Mouse (Mus musculus) myocyte (in vitro differentiated cells): ENCODE measurements around the gene Dennd1c. TPM values are rescaled to one million over a fixed set of nuclear protein-coding genes. Genes with fewer than 3 reads are reported as not detected.

Experiments used
- H3K27me3 ChIP-seq: one replicate; pipeline ENCODE4 v1.6.1; 2011; ENCODE audit not compliant: control insufficient read depth, insufficient read depth, insufficient read length
- H3K36me3 ChIP-seq: one replicate; pipeline ENCODE4 v1.6.1; 2011; ENCODE audit not compliant: control insufficient read depth, insufficient read depth
- H3K4me2 ChIP-seq: one replicate; pipeline ENCODE4 v1.6.1; 2011; ENCODE audit warnings: low read depth, control low read depth
- H3K4me3 ChIP-seq: one replicate; pipeline ENCODE4 v1.5.1; 2011; ENCODE audit warnings: mild to moderate bottlenecking, control low read depth, moderate library complexity
- H3K79me2 ChIP-seq: one replicate; pipeline ENCODE4 v1.6.1; 2011; ENCODE audit not compliant: control insufficient read depth, insufficient read depth
- H3ac ChIP-seq: one replicate; pipeline ENCODE4 v1.6.1; 2011; ENCODE audit not compliant: control insufficient read depth, insufficient read length
- CEBPB ChIP-seq: IDR thresholded peaks from 2 replicates; pipeline ENCODE4 v1.6.1; 2011; ENCODE audit warnings: mild to moderate bottlenecking, moderate library complexity; ENCODE audit not compliant: poor library complexity, insufficient read depth, severe bottlenecking
- E2F4 ChIP-seq: IDR thresholded peaks from one replicate; pipeline ENCODE4 v1.6.1; 2011; ENCODE audit warnings: mild to moderate bottlenecking, control low read depth, moderate library complexity; ENCODE audit not compliant: insufficient read depth
- MAX ChIP-seq: IDR thresholded peaks from one replicate; pipeline ENCODE4 v1.6.1; 2011; ENCODE audit warnings: low read depth, mild to moderate bottlenecking, control low read depth
- MYOD1 ChIP-seq, 3 experiments: IDR thresholded peaks; one replicate each; pipeline ENCODE4 v1.6.1; 2011; ENCODE audit warnings: control low read depth in 2 of 3, low read depth in 2 of 3, mild to moderate bottlenecking in 2 of 3, moderate library complexity in 1 of 3; ENCODE audit not compliant: insufficient read length in 2 of 3, control insufficient read depth in 1 of 3
- MYOG ChIP-seq, 3 experiments: IDR thresholded peaks; one replicate each; pipeline ENCODE4 v1.6.1; 2011; ENCODE audit warnings: control low read depth in 2 of 3, low read depth in 2 of 3, mild to moderate bottlenecking in 2 of 3; ENCODE audit not compliant: insufficient read length in 2 of 3, control insufficient read depth in 1 of 3, insufficient read depth in 1 of 3
- POLR2A ChIP-seq: IDR thresholded peaks from one replicate; pipeline ENCODE4 v1.6.1; 2011; ENCODE audit warnings: low read depth, mild to moderate bottlenecking, control low read depth, moderate library complexity; ENCODE audit not compliant: insufficient read length
- POLR2AphosphoS2 ChIP-seq: IDR thresholded peaks from one replicate; pipeline ENCODE4 v1.6.1; 2011; ENCODE audit warnings: low read depth, control low read depth; ENCODE audit not compliant: insufficient read length
- REST ChIP-seq: IDR thresholded peaks from one replicate; pipeline ENCODE4 v1.6.1; 2011; ENCODE audit warnings: mild to moderate bottlenecking, control low read depth, moderate library complexity; ENCODE audit not compliant: insufficient read depth, insufficient read length
- SRF ChIP-seq: IDR thresholded peaks from one replicate; pipeline ENCODE4 v1.6.1; 2011; ENCODE audit warnings: low read depth; ENCODE audit not compliant: control insufficient read depth, insufficient read length
- TCF12 ChIP-seq: IDR thresholded peaks from one replicate; pipeline ENCODE4 v1.6.1; 2011; ENCODE audit warnings: mild to moderate bottlenecking, control low read depth; ENCODE audit not compliant: poor library complexity, insufficient read depth, severe bottlenecking
- TCF3 ChIP-seq: IDR thresholded peaks from one replicate; pipeline ENCODE4 v1.6.1; 2011; ENCODE audit warnings: low read depth, control low read depth; ENCODE audit not compliant: insufficient read length
- USF1 ChIP-seq: IDR thresholded peaks from one replicate; pipeline ENCODE4 v1.6.1; 2011; ENCODE audit warnings: low read depth, mild to moderate bottlenecking, control low read depth, moderate library complexity
- polyA plus RNA-seq: library from polyadenylated mRNA; unstranded; fragments of >200 nt; fragmentation: generic; extraction: Trizol; gene quantifications from one replicate; pipeline ENCODE4 v1.2.1, GENCODE M21; 2012; ENCODE audit warnings: missing spikeins

Dennd1c gene
- polyA plus RNA-seq, 1 experiment = 0.04 TPM

GRCm38 (mm10) chr17:57081234-57081842, 3.0 kb upstream of the Dennd1c start:
- H3K4me3 ChIP-seq = no peak overlapping the region
- peaks cover 38% of the 10 kb centered on the region for H3K27me3 ChIP-seq
- H3K36me3 ChIP-seq = no peaks in the 10 kb centered on the region
- H3K79me2 ChIP-seq = no peaks in the 10 kb centered on the region
- no peak for TF ChIP-seq MAX
- no peak for TF ChIP-seq TCF3
- no peak for TF ChIP-seq TCF12
- no peak for TF ChIP-seq CEBPB
- no peak overlapping the region for H3ac ChIP-seq
- H3K4me2 ChIP-seq = no peak overlapping the region

GRCm38 (mm10) chr17:57079919-57080318, 1.6 kb upstream of the Dennd1c start:
- Histone ChIP-seq H3ac (no peak overlapping the region), H3K36me3 (no peaks in the 10 kb centered on the region), H3K27me3 (peaks cover 42% of the 10 kb centered on the region)

GRCm38 (mm10) chr17:57076916-57077315, 1.4 kb downstream of the Dennd1c start:
- no peak for TF ChIP-seq TCF12
- TF ChIP-seq REST = no peak
- TF ChIP-seq CEBPB = no peak
- no peak for TF ChIP-seq TCF3
- no peak for TF ChIP-seq SRF
- no peak for TF ChIP-seq POLR2A
- TF ChIP-seq USF1 = no peak
- TF ChIP-seq E2F4 = no peak
- no peak for TF ChIP-seq POLR2AphosphoS2
- no peak for TF ChIP-seq MYOD1 (IDR thresholded peaks at IDR 0.05; ENCODE audit: control insufficient read depth in 1 of 3, insufficient read length in 2 of 3, low read depth in 2 of 3)
- no peak for TF ChIP-seq MAX
- TF ChIP-seq MYOG (IDR thresholded peaks at IDR 0.05; ENCODE audit: control insufficient read depth in 1 of 3, insufficient read depth in 1 of 3, insufficient read length in 2 of 3, low read depth in 2 of 3) = no peak
- Histone ChIP-seq H3K36me3 (no peaks in the 10 kb centered on the region), H3K27me3 (peaks cover 46% of the 10 kb centered on the region), H3ac (no peak overlapping the region), H3K4me3 (no peak overlapping the region), H3K79me2 (no peaks in the 10 kb centered on the region), H3K4me2 (no peak overlapping the region)

More at GRCm38 (mm10) chr17:57079919-57080318, 1.6 kb upstream of the Dennd1c start:
- Histone ChIP-seq H3K79me2 (no peaks in the 10 kb centered on the region), H3K4me3 (no peak overlapping the region), H3K4me2 (no peak overlapping the region)
- TF ChIP-seq E2F4 (no peak), REST (no peak), MAX (no peak), MYOD1 (IDR thresholded peaks at IDR 0.05; ENCODE audit: control insufficient read depth in 1 of 3, insufficient read length in 2 of 3, low read depth in 2 of 3) (no peak), POLR2AphosphoS2 (no peak), TCF12 (no peak), SRF (no peak), USF1 (no peak), MYOG (IDR thresholded peaks at IDR 0.05; ENCODE audit: control insufficient read depth in 1 of 3, insufficient read depth in 1 of 3, insufficient read length in 2 of 3, low read depth in 2 of 3) (no peak), TCF3 (no peak), POLR2A (no peak), CEBPB (no peak)

- Histone ChIP-seq H3K36me3 (no peaks in the 10 kb centered on the region), H3K27me3 (peaks cover 66% of the 10 kb centered on the region), H3K4me3 (no peak overlapping the region), H3ac (no peak overlapping the region), H3K79me2 (no peaks in the 10 kb centered on the region), H3K4me2 (no peak overlapping the region)
- TF ChIP-seq MYOG (IDR thresholded peaks at IDR 0.05; ENCODE audit: control insufficient read depth in 1 of 3, insufficient read depth in 1 of 3, insufficient read length in 2 of 3, low read depth in 2 of 3) = peak in 1 of 3 experiments; percentile 53
- TF ChIP-seq MYOD1 (IDR thresholded peaks at IDR 0.05; ENCODE audit: control insufficient read depth in 1 of 3, insufficient read length in 2 of 3, low read depth in 2 of 3) = peak in 1 of 3 experiments; percentile 9
- no peak for TF ChIP-seq MAX
- no peak for TF ChIP-seq CEBPB
Observed at GRCm38 (mm10) chr17:57070699-57071098, 7.6 kb downstream of the Dennd1c start.

- H3K79me2 ChIP-seq = no peaks in the 10 kb centered on the region
- H3K4me3 ChIP-seq = no peak overlapping the region
- TF ChIP-seq TCF3 (no peak), TCF12 (no peak), REST (no peak), POLR2A (no peak), CEBPB (no peak), SRF (no peak)
- no peak overlapping the region for H3ac ChIP-seq
- peaks cover 67% of the 10 kb centered on the region for H3K27me3 ChIP-seq
- H3K36me3 ChIP-seq = no peaks in the 10 kb centered on the region
- H3K4me2 ChIP-seq = no peak overlapping the region
Observed at GRCm38 (mm10) chr17:57070272-57070671, 8.0 kb downstream of the Dennd1c start.
